In the genomic region with DNA sequence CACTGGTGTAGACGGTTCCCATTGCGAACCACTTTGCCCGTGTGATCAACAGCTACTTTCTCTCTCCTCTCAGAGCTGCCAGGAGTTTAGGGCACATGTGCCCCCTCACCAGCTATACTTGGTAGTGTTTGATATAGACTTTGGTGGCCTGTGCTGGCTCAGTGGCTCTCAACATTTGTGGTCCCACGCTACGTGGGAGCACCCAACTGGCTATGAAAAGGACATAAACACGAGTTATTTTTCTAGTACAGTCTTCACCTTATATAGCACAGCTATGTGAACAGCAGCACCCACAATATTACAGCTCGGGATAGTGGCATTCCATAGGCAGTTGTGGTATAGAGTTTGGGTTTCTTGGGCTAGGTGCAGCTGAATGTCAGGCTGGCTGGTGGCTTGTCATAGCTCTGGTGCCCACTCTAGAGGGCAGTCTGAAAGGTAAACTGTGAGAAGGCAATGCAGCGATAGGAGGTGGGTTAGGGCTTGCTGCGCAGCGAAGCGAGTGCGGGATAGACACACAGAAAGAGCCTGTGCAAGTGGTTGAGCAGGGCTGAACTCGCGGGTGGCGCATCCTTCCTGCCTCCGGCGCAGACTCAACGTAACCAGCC, we compare ENCODE assay signal across 10 mouse cellular contexts. TPM values are rescaled to one million over a fixed set of nuclear protein-coding genes. Genes with fewer than 3 reads are reported as not detected.
A peak's percentile ranks its signal among the peaks of the same experiment; 100 is the strongest.
DNase-seq lines count a peak whose midpoint lies in the region; ATAC-seq lines count a peak whose summit lies in the region.
"Had no signal": no experiment of that assay in that cellular context is flagged by ENCODE, and none has a peak within 500 bp of the region (broad histone marks: within the 10 kb centered on the region; RNA-seq: fewer than 3 reads in every experiment).

No protein-coding gene starts in this region.

- no peaks in the 10 kb centered on the region for H3K36me3 ChIP-seq in neural tube, embryonic 11.5 days (ENCODE audit: control insufficient read depth, insufficient read depth, low read length)
- H3K36me3 ChIP-seq in limb, embryonic 11.5 days (ENCODE audit: control insufficient read depth, insufficient read depth, low read length): no peaks in the 10 kb centered on the region
- no peaks in the 10 kb centered on the region for H3K36me3 ChIP-seq in neural tube, embryonic 15.5 days
- H3K36me3 ChIP-seq: liver, embryonic 13.5 days had no signal

- H3K9me3 ChIP-seq in neural tube, embryonic 11.5 days (ENCODE audit: control insufficient read depth, low read length): no peaks in the 10 kb centered on the region
- no peaks in the 10 kb centered on the region for H3K9me3 ChIP-seq in limb, embryonic 11.5 days (ENCODE audit: control insufficient read depth, low read length)
- H3K9me3 ChIP-seq in neural tube, embryonic 15.5 days (replicated peaks): no peaks in the 10 kb centered on the region
- H3K9me3 ChIP-seq: liver, embryonic 13.5 days had no signal

- WGBS in neural tube, embryonic 11.5 days: 15% methylated on average over 18 of the region's 18 CpGs
- 15% methylated on average over 18 of the region's 18 CpGs for WGBS in limb, embryonic 11.5 days
- 26% methylated on average over 18 of the region's 18 CpGs for WGBS in neural tube, embryonic 15.5 days

- peaks cover 23% of the 10 kb centered on the region for H3K4me1 ChIP-seq in neural tube, embryonic 11.5 days (ENCODE audit: control insufficient read depth, insufficient read depth, low read length)
- H3K4me1 ChIP-seq in limb, embryonic 11.5 days (ENCODE audit: control insufficient read depth, insufficient read depth, low read length): 0 out of 2 replicates have a peak, but pooled peaks cover 7% of the 10 kb centered on the region
- H3K4me1 ChIP-seq in neural tube, embryonic 15.5 days: peaks cover 19% of the 10 kb centered on the region

- no peak overlapping the region for H3K4me3 ChIP-seq in neural tube, embryonic 11.5 days (ENCODE audit: low read depth, low read length)
- no peak overlapping the region for H3K4me3 ChIP-seq in limb, embryonic 11.5 days (ENCODE audit: low read depth, low read length)
- H3K4me3 ChIP-seq in neural tube, embryonic 15.5 days (replicated peaks): 0 out of 2 replicates have a peak overlapping the region, but pooled peaks have one; percentile 14
- H3K4me3 ChIP-seq: liver, embryonic 13.5 days had no signal

- DNase-seq in frontal cortex, postnatal 10 days (ENCODE audit: low spot score in 2 of 2): no peak
- DNase-seq in neural tube, embryonic 11.5 days (ENCODE audit: low spot score): no peak
- DNase-seq in neural tube, embryonic 10.5 days (ENCODE audit: extremely low spot score, low spot score): no peak
- DNase-seq in limb, embryonic 11.5 days (ENCODE audit: low spot score): no peak
- DNase-seq in thymus, postnatal 10 days (ENCODE audit: low spot score in 2 of 2): no peak
- no peak for DNase-seq in spleen, adult 18-20 months
- DNase-seq: B cell, adult 2 months; liver, embryonic 13.5 days had no signal

- H3K4me2 ChIP-seq in neural tube, embryonic 11.5 days (ENCODE audit: low read depth): peak overlapping the region; percentile 26
- peak overlapping the region; percentile 27 for H3K4me2 ChIP-seq in limb, embryonic 11.5 days (ENCODE audit: low read depth, severe bottlenecking)
- H3K4me2 ChIP-seq in neural tube, embryonic 15.5 days: peak overlapping the region; percentile 44
- H3K4me2 ChIP-seq: liver, embryonic 13.5 days had no signal

- ATAC-seq in frontal cortex, adult (ENCODE audit: low TSS enrichment): peak; percentile 79
- ATAC-seq in neural tube, embryonic 11.5 days (ENCODE audit: insufficient read depth, low FRiP score, low TSS enrichment): no peak
- no peak for ATAC-seq in limb, embryonic 11.5 days (ENCODE audit: insufficient number of reproducible peaks, low FRiP score, low TSS enrichment, low read depth)
- ATAC-seq in neural tube, embryonic 15.5 days (ENCODE audit: low FRiP score): no peak

- H3K9ac ChIP-seq in neural tube, embryonic 11.5 days (ENCODE audit: low read length): no peak overlapping the region
- H3K9ac ChIP-seq in limb, embryonic 11.5 days (ENCODE audit: low read length): no peak overlapping the region
- no peak overlapping the region for H3K9ac ChIP-seq in neural tube, embryonic 15.5 days (replicated peaks)
- H3K9ac ChIP-seq: liver, embryonic 13.5 days had no signal

- peaks cover 31% of the 10 kb centered on the region for H3K27me3 ChIP-seq in neural tube, embryonic 11.5 days (ENCODE audit: control insufficient read depth, insufficient read depth, low read length)
- peaks cover 49% of the 10 kb centered on the region for H3K27me3 ChIP-seq in limb, embryonic 11.5 days (ENCODE audit: control insufficient read depth, insufficient read depth, low read length)
- peaks cover 41% of the 10 kb centered on the region for H3K27me3 ChIP-seq in neural tube, embryonic 15.5 days (replicated peaks)

- no peak overlapping the region for H3K27ac ChIP-seq in neural tube, embryonic 11.5 days (ENCODE audit: low read depth, low read length)
- H3K27ac ChIP-seq in limb, embryonic 11.5 days (replicated peaks; ENCODE audit: low read depth, low read length): no peak overlapping the region
- no peak overlapping the region for H3K27ac ChIP-seq in neural tube, embryonic 15.5 days (replicated peaks)
- H3K27ac ChIP-seq: liver, embryonic 13.5 days had no signal

RNA-seq across cellular contexts. Expression of gene Hhipl1, which starts 11.9 kb away (rescaled TPM):
- 1.0 TPM in 2 replicates for polyA plus RNA-seq in neural tube, embryonic 11.5 days (2014; fragmentation: Nextera tagmentation; extraction: Ambion mirVana)
- 0.09 and 0.32 TPM in 2 replicates for polyA plus RNA-seq in limb, embryonic 11.5 days (2014; fragmentation: Nextera tagmentation; extraction: Ambion mirVana)
- polyA plus RNA-seq in neural tube, embryonic 15.5 days (2015; fragmentation: Nextera tagmentation; extraction: Ambion mirVana): 2.7 and 3.2 TPM in 2 replicates
- polyA plus RNA-seq: liver, embryonic 13.5 days had no signal

RNA-seq across cellular contexts. Expression of gene Cyp46a1, which starts 16.3 kb away (rescaled TPM):
- 8.5 and 10.6 TPM in 2 replicates for polyA plus RNA-seq in neural tube, embryonic 11.5 days (2014; fragmentation: Nextera tagmentation; extraction: Ambion mirVana)
- 1.4 and 1.8 TPM in 2 replicates for polyA plus RNA-seq in limb, embryonic 11.5 days (2014; fragmentation: Nextera tagmentation; extraction: Ambion mirVana)
- 29.5 and 33.2 TPM in 2 replicates for polyA plus RNA-seq in neural tube, embryonic 15.5 days (2015; fragmentation: Nextera tagmentation; extraction: Ambion mirVana)

RNA-seq across cellular contexts. Expression of gene Ccdc85c, which starts 42.7 kb away (rescaled TPM):
- 18.9 and 20.3 TPM in 2 replicates for polyA plus RNA-seq in neural tube, embryonic 11.5 days (2014; fragmentation: Nextera tagmentation; extraction: Ambion mirVana)
- polyA plus RNA-seq in limb, embryonic 11.5 days (2014; fragmentation: Nextera tagmentation; extraction: Ambion mirVana): 7.2 and 7.3 TPM in 2 replicates
- 10.5 and 11.9 TPM in 2 replicates for polyA plus RNA-seq in neural tube, embryonic 15.5 days (2015; fragmentation: Nextera tagmentation; extraction: Ambion mirVana)

RNA-seq across cellular contexts. Expression of gene Eml1, which starts 52.8 kb away (rescaled TPM):
- 138 and 164 TPM in 2 replicates for polyA plus RNA-seq in neural tube, embryonic 11.5 days (2014; fragmentation: Nextera tagmentation; extraction: Ambion mirVana)
- 47.6 and 52.9 TPM in 2 replicates for polyA plus RNA-seq in limb, embryonic 11.5 days (2014; fragmentation: Nextera tagmentation; extraction: Ambion mirVana)
- 60.3 and 69.0 TPM in 2 replicates for polyA plus RNA-seq in neural tube, embryonic 15.5 days (2015; fragmentation: Nextera tagmentation; extraction: Ambion mirVana)
